In the genomic region with DNA sequence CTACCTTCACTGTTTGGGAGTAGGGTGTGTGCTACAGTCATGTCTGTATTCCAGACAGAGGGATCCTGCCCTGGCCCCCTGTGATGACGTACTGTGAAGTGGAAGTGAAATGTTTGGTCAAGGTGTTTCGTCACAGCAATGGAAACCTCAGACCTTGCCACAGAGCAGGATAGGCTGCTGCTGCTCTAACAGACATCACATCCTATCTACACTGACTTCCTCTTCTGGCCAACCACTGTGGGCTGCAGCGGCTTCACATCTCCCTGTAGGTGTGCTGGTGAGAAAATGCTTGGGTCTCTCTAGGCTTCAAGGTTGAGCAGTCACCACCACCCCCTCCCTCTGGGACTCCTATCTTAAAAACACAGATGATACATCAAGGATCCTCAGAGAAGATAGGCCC, we compare ENCODE assay signal across 9 mouse cellular contexts. TPM values are rescaled to one million over a fixed set of nuclear protein-coding genes. Genes with fewer than 3 reads are reported as not detected.
DNase-seq lines count a peak whose midpoint lies in the region; ATAC-seq and TF ChIP-seq lines count a peak whose summit lies in the region.
"Had no signal": no experiment of that assay in that cellular context is flagged by ENCODE, and none has a peak within 500 bp of the region (broad histone marks: within the 10 kb centered on the region; RNA-seq: fewer than 3 reads in every experiment).

No protein-coding gene starts in this region.

- no peak overlapping the region for H3K4me2 ChIP-seq in forebrain, embryonic 13.5 days
- no peak overlapping the region for H3K4me2 ChIP-seq in heart, postnatal 0 days (ENCODE audit: low read depth, low read length)
- H3K4me2 ChIP-seq in stomach, postnatal 0 days (replicated peaks; ENCODE audit: low read depth), result no peak overlapping the region

- H3K36me3 ChIP-seq in forebrain, embryonic 10.5 days (replicated peaks), result no peaks in the 10 kb centered on the region
- H3K36me3 ChIP-seq in forebrain, embryonic 13.5 days (ENCODE audit: poor library complexity, severe bottlenecking), result no peaks in the 10 kb centered on the region; the same call in 1 of the 2 replicates
- no peaks in the 10 kb centered on the region for H3K36me3 ChIP-seq in heart, postnatal 0 days (replicated peaks; ENCODE audit: control insufficient read depth, insufficient read depth, low read length)
- no peaks in the 10 kb centered on the region for H3K36me3 ChIP-seq in stomach, postnatal 0 days (ENCODE audit: control insufficient read depth, insufficient read depth, low read length)

- WGBS in forebrain, embryonic 10.5 days, result 89% methylated on average over 3 of the region's 3 CpGs
- 92% methylated on average over 3 of the region's 3 CpGs for WGBS in forebrain, embryonic 13.5 days
- 52% methylated on average over 3 of the region's 3 CpGs for WGBS in heart, postnatal 0 days
- 78% methylated on average over 3 of the region's 3 CpGs for WGBS in stomach, postnatal 0 days

- no peak for TF ChIP-seq CTCF in heart, postnatal 0 days (IDR thresholded peaks at IDR 0.05; ENCODE audit: low read depth)
- TF ChIP-seq CTCF in stomach, postnatal 0 days (IDR thresholded peaks at IDR 0.05; ENCODE audit: low read depth), result no peak
- TF ChIP-seq CTCF in left cerebral cortex, adult 2 months (IDR thresholded peaks at IDR 0.05), result no peak

- H3K27me3 ChIP-seq in forebrain, embryonic 10.5 days (ENCODE audit: poor library complexity, severe bottlenecking), result no peaks in the 10 kb centered on the region
- H3K27me3 ChIP-seq in forebrain, embryonic 13.5 days, result no peaks in the 10 kb centered on the region
- H3K27me3 ChIP-seq in heart, postnatal 0 days (ENCODE audit: control insufficient read depth, insufficient read depth, low read length), result no peaks in the 10 kb centered on the region
- H3K27me3 ChIP-seq in stomach, postnatal 0 days (ENCODE audit: control insufficient read depth, insufficient read depth, low read length), result no peaks in the 10 kb centered on the region

- no peak for TF ChIP-seq EP300 in heart, postnatal 0 days (IDR thresholded peaks at IDR 0.05; ENCODE audit: low read depth)
- TF ChIP-seq EP300 in stomach, postnatal 0 days (optimal IDR thresholded peaks at IDR 0.05), result no peak

- no peak overlapping the region for H3K4me3 ChIP-seq in forebrain, embryonic 10.5 days
- H3K4me3 ChIP-seq in forebrain, embryonic 13.5 days, result no peak overlapping the region
- H3K4me3 ChIP-seq in heart, postnatal 0 days (ENCODE audit: low read depth, low read length), result no peak overlapping the region
- H3K4me3 ChIP-seq in stomach, postnatal 0 days (ENCODE audit: low read depth, low read length), result no peak overlapping the region
- no peak overlapping the region for H3K4me3 ChIP-seq in left cerebral cortex, adult 2 months

- H3K9me3 ChIP-seq in forebrain, embryonic 10.5 days, result no peaks in the 10 kb centered on the region
- H3K9me3 ChIP-seq in forebrain, embryonic 13.5 days (replicated peaks), result no peaks in the 10 kb centered on the region
- no peaks in the 10 kb centered on the region for H3K9me3 ChIP-seq in heart, postnatal 0 days (replicated peaks; ENCODE audit: control insufficient read depth, low read length)
- no peaks in the 10 kb centered on the region for H3K9me3 ChIP-seq in stomach, postnatal 0 days (ENCODE audit: control insufficient read depth, low read length)

- no peak overlapping the region for H3K9ac ChIP-seq in forebrain, embryonic 13.5 days
- no peak overlapping the region for H3K9ac ChIP-seq in heart, postnatal 0 days (replicated peaks; ENCODE audit: low read depth, low read length)
- no peak overlapping the region for H3K9ac ChIP-seq in stomach, postnatal 0 days (ENCODE audit: low read length)

- DNase-seq in forebrain, embryonic 10.5 days (ENCODE audit: extremely low spot score, low spot score), result no peak
- peak; percentile 78 to 83 for DNase-seq in B cell, adult 2 months
- no peak for DNase-seq in heart, postnatal 0 days (ENCODE audit: low spot score)
- DNase-seq in naive thymus-derived CD4-positive, alpha-beta T cell, adult 2 months (ENCODE audit: low read depth), result peak; percentile 74
- no peak for DNase-seq in stomach, postnatal 0 days (ENCODE audit: low spot score)
- no peak for DNase-seq in left cerebral cortex, adult 2 months (ENCODE audit: extremely low spot score in 1 of 2, low spot score in 2 of 2)
- DNase-seq: kidney, postnatal 14 days had no signal

- ATAC-seq in forebrain, embryonic 13.5 days, result no peak
- ATAC-seq in heart, postnatal 0 days (ENCODE audit: insufficient read depth, low read depth), result no peak
- no peak for ATAC-seq in frontal cortex, adult (ENCODE audit: low TSS enrichment)
- no peak for ATAC-seq in stomach, postnatal 0 days (ENCODE audit: low FRiP score, low TSS enrichment)

- peak overlapping the region; percentile 8; the same call in 1 of the 2 replicates for H3K27ac ChIP-seq in forebrain, embryonic 10.5 days
- no peak overlapping the region for H3K27ac ChIP-seq in forebrain, embryonic 13.5 days
- H3K27ac ChIP-seq in heart, postnatal 0 days (ENCODE audit: low read depth), result peak overlapping the region; percentile 86; the same call in 1 of the 2 replicates
- no peak overlapping the region for H3K27ac ChIP-seq in stomach, postnatal 0 days (replicated peaks)
- H3K27ac ChIP-seq in left cerebral cortex, adult 2 months, result no peak overlapping the region

- intact Hi-C loops in left cerebral cortex, adult 2 months (cut with DNase I), result no loop called here

- H3K4me1 ChIP-seq in forebrain, embryonic 10.5 days, result peaks cover 59% of the 10 kb centered on the region
- H3K4me1 ChIP-seq in forebrain, embryonic 13.5 days, result peaks cover 16% of the 10 kb centered on the region
- H3K4me1 ChIP-seq in heart, postnatal 0 days (ENCODE audit: control insufficient read depth, insufficient read depth), result peaks cover 79% of the 10 kb centered on the region
- peaks cover 9% of the 10 kb centered on the region for H3K4me1 ChIP-seq in stomach, postnatal 0 days (replicated peaks; ENCODE audit: control insufficient read depth, insufficient read depth)

RNA-seq across cellular contexts. Expression of a gene that starts 29.2 kb away (rescaled TPM):
- 14.3 and 16.9 TPM in 2 replicates for polyA plus RNA-seq in forebrain, embryonic 10.5 days (2016; fragmentation: Nextera tagmentation; extraction: Ambion mirVana)
- polyA plus RNA-seq in forebrain, embryonic 13.5 days (2015; fragmentation: Nextera tagmentation; extraction: Ambion mirVana), result 8.1 and 8.2 TPM in 2 replicates
- 18.2 and 21.6 TPM in 2 replicates for total RNA-seq in heart, postnatal 0 days (2014; rRNA removed; ENCODE audit: low replicate concordance)
- polyA plus RNA-seq in heart, postnatal 0 days (2015; fragmentation: Nextera tagmentation; extraction: Ambion mirVana), result 10.1 and 12.1 TPM in 2 replicates
- polyA plus RNA-seq in stomach, postnatal 0 days (2015; fragmentation: Nextera tagmentation; extraction: Ambion mirVana), result 8.0 and 8.6 TPM in 2 replicates
- total RNA-seq in left cerebral cortex, adult 2 months (2021), result 10 to 100 TPM in 1 of 2 experiments, 1 to 10 TPM in 1; 10.0 to 11.4 TPM

RNA-seq across cellular contexts. Expression of a gene that starts 45.4 kb away (rescaled TPM):
- polyA plus RNA-seq in forebrain, embryonic 10.5 days (2016; fragmentation: Nextera tagmentation; extraction: Ambion mirVana), result 0.11 and 0.17 TPM in 2 replicates
- polyA plus RNA-seq in forebrain, embryonic 13.5 days (2015; fragmentation: Nextera tagmentation; extraction: Ambion mirVana), result 0.28 TPM in 1 of 2 replicates, not detected in the other
- not detected in 2 replicates for total RNA-seq in heart, postnatal 0 days (2014; rRNA removed; ENCODE audit: low replicate concordance)
- polyA plus RNA-seq in heart, postnatal 0 days (2015; fragmentation: Nextera tagmentation; extraction: Ambion mirVana), result 0.07 and 0.22 TPM in 2 replicates
- polyA plus RNA-seq in stomach, postnatal 0 days (2015; fragmentation: Nextera tagmentation; extraction: Ambion mirVana), result 0.28 TPM in 1 of 2 replicates, not detected in the other
- 1 to 10 TPM; 1.3 to 1.8 TPM for total RNA-seq in left cerebral cortex, adult 2 months (2021)

RNA-seq across cellular contexts. Expression of a gene that starts 46.2 kb away (rescaled TPM):
- 60.7 and 62.2 TPM in 2 replicates for polyA plus RNA-seq in forebrain, embryonic 10.5 days (2016; fragmentation: Nextera tagmentation; extraction: Ambion mirVana)
- 98.6 and 107 TPM in 2 replicates for polyA plus RNA-seq in forebrain, embryonic 13.5 days (2015; fragmentation: Nextera tagmentation; extraction: Ambion mirVana)
- total RNA-seq in heart, postnatal 0 days (2014; rRNA removed; ENCODE audit: low replicate concordance), result 25.4 and 26.9 TPM in 2 replicates
- 27.4 and 29.3 TPM in 2 replicates for polyA plus RNA-seq in heart, postnatal 0 days (2015; fragmentation: Nextera tagmentation; extraction: Ambion mirVana)
- polyA plus RNA-seq in stomach, postnatal 0 days (2015; fragmentation: Nextera tagmentation; extraction: Ambion mirVana), result 16.1 and 18.3 TPM in 2 replicates
- 100 to 1,000 TPM; 111 to 119 TPM for total RNA-seq in left cerebral cortex, adult 2 months (2021)

RNA-seq across cellular contexts. Expression of a gene that starts 51.6 kb away (rescaled TPM):
- polyA plus RNA-seq in forebrain, embryonic 10.5 days (2016; fragmentation: Nextera tagmentation; extraction: Ambion mirVana), result 267 and 272 TPM in 2 replicates
- polyA plus RNA-seq in forebrain, embryonic 13.5 days (2015; fragmentation: Nextera tagmentation; extraction: Ambion mirVana), result 227 and 249 TPM in 2 replicates
- total RNA-seq in heart, postnatal 0 days (2014; rRNA removed; ENCODE audit: low replicate concordance), result 190 and 225 TPM in 2 replicates
- 188 and 200 TPM in 2 replicates for polyA plus RNA-seq in heart, postnatal 0 days (2015; fragmentation: Nextera tagmentation; extraction: Ambion mirVana)
- polyA plus RNA-seq in stomach, postnatal 0 days (2015; fragmentation: Nextera tagmentation; extraction: Ambion mirVana), result 469 and 479 TPM in 2 replicates
- 100 to 1,000 TPM; 332 to 333 TPM for total RNA-seq in left cerebral cortex, adult 2 months (2021)

Comparison
In these comparisons a context has a peak if more than half of its experiments do, and no peak if none do; other contexts are left out.
1. H3K27ac ChIP-seq: peak in forebrain, embryonic 10.5 days (single experiment) and heart, postnatal 0 days (single experiment); none in forebrain, embryonic 13.5 days (single experiment), stomach, postnatal 0 days (single experiment) and left cerebral cortex, adult 2 months (single experiment).
2. DNase-seq: peak in B cell, adult 2 months (2 of 2) and naive thymus-derived CD4-positive, alpha-beta T cell, adult 2 months (single experiment); none in forebrain, embryonic 10.5 days (single experiment), heart, postnatal 0 days (single experiment), stomach, postnatal 0 days (single experiment) and left cerebral cortex, adult 2 months (0 of 2).